Mouse (Mus musculus) megakaryocyte, embryonic 14.5 days (primary cell): ENCODE results near the gene Glipr1l3. TPM values are rescaled to one million over a fixed set of nuclear protein-coding genes. Genes with fewer than 3 reads are reported as not detected.
"Not testable (repeated sequence)": the region's sequence is repeated elsewhere in the genome, so short reads cannot be mapped to it uniquely, and the experiment has no call there.

Source experiments
- H3K27me3 ChIP-seq: replicated peaks from 2 replicates; pipeline ENCODE3; 2012; ENCODE audit warnings: inconsistent platforms
- H3K36me3 ChIP-seq: replicated peaks from 2 replicates; pipeline ENCODE3; 2012; ENCODE audit warnings: low read length, inconsistent platforms, mixed read lengths
- H3K4me1 ChIP-seq: 2 replicates; pipeline ENCODE4 v1.6.1; 2012; ENCODE audit warnings: inconsistent platforms
- H3K4me3 ChIP-seq: replicated peaks from 2 replicates; pipeline ENCODE3; 2012; ENCODE audit warnings: moderate library complexity, mild to moderate bottlenecking, inconsistent platforms
- H3K9me3 ChIP-seq: 2 replicates; pipeline ENCODE4 v1.6.1; 2012; ENCODE audit warnings: inconsistent platforms
- FLI1 ChIP-seq: IDR thresholded peaks from 2 replicates; pipeline ENCODE4 v1.6.1; 2012; ENCODE audit warnings: low read length, inconsistent platforms, mixed read lengths
- GATA1 ChIP-seq: IDR thresholded peaks from 3 replicates; pipeline ENCODE4 v1.6.1; 2012; ENCODE audit warnings: mixed read lengths, low read length, inconsistent platforms, borderline replicate concordance
- polyA plus RNA-seq: library from polyadenylated mRNA; stranded (reverse); fragments of >175 nt; gene quantifications from 2 replicates; pipeline ENCODE4 v1.2.3, GENCODE M21; 2012; ENCODE audit warnings: low replicate concordance; ENCODE audit not compliant: insufficient read depth

Glipr1l3 gene
- not detected in 2 replicates for polyA plus RNA-seq

- H3K4me1 ChIP-seq, H3K9me3 ChIP-seq, H3K27me3 ChIP-seq, H3K36me3 ChIP-seq: not testable (repeated sequence)
- peak within 1 kb of the TSS; percentile 51 for H3K4me3 ChIP-seq
Observed at GRCm38 (mm10) chr10:112159882-112160560, at the start of gene Glipr1l3. Glipr1l3 (minus strand) TSS chr10:112160327.

- Histone ChIP-seq H3K4me3 (no peak overlapping the region), H3K4me1 (no peaks in the 10 kb centered on the region), H3K9me3 (no peaks in the 10 kb centered on the region), H3K27me3 (no peaks in the 10 kb centered on the region), H3K36me3 (no peaks in the 10 kb centered on the region)
- TF ChIP-seq GATA1: no peak
- no peak for TF ChIP-seq FLI1
Observed at GRCm38 (mm10) chr10:112203463-112203862, 43.3 kb upstream of the Glipr1l3 start.

- H3K4me3 ChIP-seq, H3K4me1 ChIP-seq, H3K36me3 ChIP-seq, H3K9me3 ChIP-seq, H3K27me3 ChIP-seq: not testable (repeated sequence)
Observed at GRCm38 (mm10) chr10:112193919-112194318, 33.8 kb upstream of the Glipr1l3 start.

- H3K9me3 ChIP-seq, H3K36me3 ChIP-seq, H3K4me1 ChIP-seq, H3K27me3 ChIP-seq, H3K4me3 ChIP-seq: not testable (repeated sequence)
Observed at GRCm38 (mm10) chr10:112177027-112177426, 16.9 kb upstream of the Glipr1l3 start.

GRCm38 (mm10) chr10:112163168-112163766 is 3.1 kb upstream of the Glipr1l3 start, which contains the start of gene Caps2:
Caps2 (plus strand) TSS chr10:112163621.
- peaks cover 4% of the 10 kb centered on the region; the same call in 1 of the 2 replicates for H3K4me1 ChIP-seq
- H3K27me3 ChIP-seq: no peaks in the 10 kb centered on the region
- H3K4me3 ChIP-seq: no peak within 1 kb of the TSS
- TF ChIP-seq FLI1 (no peak), GATA1 (no peak)
- no peaks in the 10 kb centered on the region for H3K9me3 ChIP-seq
- H3K36me3 ChIP-seq: no peaks in the 10 kb centered on the region

- TF ChIP-seq GATA1: no peak
- TF ChIP-seq FLI1: no peak
- no peaks in the 10 kb centered on the region for H3K9me3 ChIP-seq
- H3K36me3 ChIP-seq: no peaks in the 10 kb centered on the region
- no peaks in the 10 kb centered on the region for H3K4me1 ChIP-seq
- no peak overlapping the region for H3K4me3 ChIP-seq
- no peaks in the 10 kb centered on the region for H3K27me3 ChIP-seq
Observed at GRCm38 (mm10) chr10:112139834-112140233, 20.3 kb downstream of the Glipr1l3 start.

GRCm38 (mm10) chr10:112138871-112139430 is 21.2 kb downstream of the Glipr1l3 start:
- H3K4me1 ChIP-seq: no peaks in the 10 kb centered on the region
- H3K4me3 ChIP-seq: peak overlapping the region; percentile 80
- no peaks in the 10 kb centered on the region for H3K9me3 ChIP-seq
- no peaks in the 10 kb centered on the region for H3K36me3 ChIP-seq
- TF ChIP-seq FLI1: no peak
- no peaks in the 10 kb centered on the region for H3K27me3 ChIP-seq

- Histone ChIP-seq H3K27me3 (no peaks in the 10 kb centered on the region), H3K4me3 (peak overlapping the region; percentile 46), H3K9me3 (no peaks in the 10 kb centered on the region), H3K36me3 (no peaks in the 10 kb centered on the region), H3K4me1 (no peaks in the 10 kb centered on the region)
- TF ChIP-seq FLI1: no peak
- TF ChIP-seq GATA1: no peak
Observed at GRCm38 (mm10) chr10:112138050-112138870, 21.9 kb downstream of the Glipr1l3 start.

- Histone ChIP-seq H3K36me3 (no peaks in the 10 kb centered on the region), H3K9me3 (no peaks in the 10 kb centered on the region)
Observed at GRCm38 (mm10) chr10:112132194-112132593, 27.9 kb downstream of the Glipr1l3 start.

GRCm38 (mm10) chr10:112127682-112128230 is 32.4 kb downstream of the Glipr1l3 start:
- H3K4me1 ChIP-seq, H3K4me3 ChIP-seq, H3K36me3 ChIP-seq, H3K27me3 ChIP-seq, H3K9me3 ChIP-seq: not testable (repeated sequence)

More at GRCm38 (mm10) chr10:112132194-112132593, 27.9 kb downstream of the Glipr1l3 start:
- H3K27me3 ChIP-seq: no peaks in the 10 kb centered on the region
- TF ChIP-seq FLI1 (no peak), GATA1 (no peak)
- no peaks in the 10 kb centered on the region for H3K4me1 ChIP-seq
- H3K4me3 ChIP-seq: no peak overlapping the region

GRCm38 (mm10) chr10:112125090-112125489 is 35.0 kb downstream of the Glipr1l3 start:
- H3K4me1 ChIP-seq, H3K36me3 ChIP-seq, H3K9me3 ChIP-seq, H3K4me3 ChIP-seq, H3K27me3 ChIP-seq: not testable (repeated sequence)
